Mouse (Mus musculus) heart, adult 2 months (tissue): ENCODE measurements around the gene Rnase11.

ENCODE experiments used
- CTCF ChIP-seq: fragments of 200-600 bp; IDR thresholded peaks from 2 replicates; pipeline ENCODE4 v1.8.1; 2022; ENCODE audit warnings: antibody characterized with exemption, mild to moderate bottlenecking, moderate library complexity
- EP300 ChIP-seq: fragments of 200-500 bp; IDR thresholded peaks from 2 replicates; pipeline ENCODE4 v1.6.1; 2011; ENCODE audit warnings: low read depth, low read length, control low read depth; ENCODE audit not compliant: insufficient read depth
- POLR2A ChIP-seq: fragments of 200-500 bp; IDR thresholded peaks from 2 replicates; pipeline ENCODE4 v1.6.1; 2011; ENCODE audit warnings: mild to moderate bottlenecking, low read depth, low read length, control low read depth; ENCODE audit not compliant: insufficient read depth

GRCm38 (mm10) chr14:51054243-51055237, 4.6 kb upstream of the Rnase11 start:
- TF ChIP-seq CTCF (no peak), POLR2A (no peak), EP300 (no peak)
